Mouse (Mus musculus): Measurements from ENCODE around the gene Galnt10. TPM values are rescaled to one million over a fixed set of nuclear protein-coding genes. Genes with fewer than 3 reads are reported as not detected.

Galnt10 gene
- total RNA-seq, 2 experiments from 2014 or later: 44.5 to 46.2 TPM

GRCm38 (mm10) chr11:57778349-57778748 lies 133.1 kb downstream of the Galnt10 start:
- DNase-seq (ENCODE audit: low spot score in 2 of 2): no peak

GRCm38 (mm10) chr11:57779824-57780223 lies 134.6 kb downstream of the Galnt10 start:
- DNase-seq (ENCODE audit: low spot score in 2 of 2): no peak

- DNase-seq (ENCODE audit: low spot score in 2 of 2): no peak
These were observed 141.6 kb downstream of the Galnt10 start for GRCm38 (mm10) chr11:57786616-57787418.

- DNase-seq (ENCODE audit: low spot score in 2 of 2): peak in 1 of 2 experiments; percentile 26
These were observed 142.7 kb downstream of the Galnt10 start for GRCm38 (mm10) chr11:57787913-57788312.

DNA sequence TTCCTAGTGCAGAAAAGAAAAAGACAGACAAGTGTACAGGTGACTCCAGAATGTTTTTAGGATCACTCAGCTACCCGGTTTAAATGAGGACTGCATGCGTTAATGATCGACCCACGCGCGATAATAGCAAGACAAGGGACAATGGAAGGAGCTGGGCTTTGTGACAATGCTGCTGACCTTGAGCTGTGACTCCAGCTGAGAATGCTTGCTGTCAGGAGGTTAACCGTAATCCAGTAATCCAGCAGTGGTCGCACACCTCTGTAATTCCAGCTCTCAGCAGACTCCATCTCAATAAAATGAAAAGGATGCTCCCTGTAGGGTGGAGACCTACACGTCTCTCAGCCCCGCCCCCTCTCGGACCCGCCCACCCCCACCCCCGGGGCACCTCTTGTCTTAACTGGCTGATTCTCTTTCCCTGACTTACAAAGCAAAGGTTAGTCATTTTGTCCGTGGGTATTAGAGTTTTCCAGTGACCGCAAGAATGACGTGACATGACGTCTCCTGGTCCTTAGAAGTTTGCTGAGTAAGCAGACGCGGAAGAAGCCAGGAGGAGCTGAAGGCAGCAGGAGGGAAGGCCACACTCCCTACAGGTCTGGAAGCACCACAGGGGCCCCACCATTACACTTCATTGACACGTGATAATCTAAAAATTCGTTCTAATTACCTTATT lies 145.8 kb downstream of the Galnt10 start:
- DNase-seq (ENCODE audit: low spot score in 2 of 2): no peak

DNA sequence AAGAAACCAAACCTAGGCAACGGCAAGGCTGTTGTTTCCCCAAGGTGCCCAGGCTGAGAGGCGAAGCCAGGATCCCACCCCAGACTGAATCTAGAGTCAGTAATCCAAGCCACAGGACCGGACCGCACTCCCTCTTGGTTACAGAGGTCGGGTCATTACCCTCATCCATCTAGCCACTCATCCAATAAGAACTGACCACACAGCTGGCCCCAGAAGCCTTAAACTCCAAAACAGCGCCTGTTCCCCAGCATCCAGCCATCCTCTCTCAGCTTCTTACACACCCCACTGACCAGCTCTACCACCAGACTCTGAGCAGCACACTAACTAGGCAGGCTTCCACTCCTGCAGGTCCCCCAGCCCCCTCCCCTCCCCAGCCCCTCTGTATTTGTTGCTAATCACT lies 149.8 kb downstream of the Galnt10 start:
- DNase-seq (ENCODE audit: low spot score in 2 of 2): no peak

GRCm38 (mm10) chr11:57797828-57798227 lies 152.6 kb downstream of the Galnt10 start:
- no peak for DNase-seq (ENCODE audit: low spot score in 2 of 2)

DNA sequence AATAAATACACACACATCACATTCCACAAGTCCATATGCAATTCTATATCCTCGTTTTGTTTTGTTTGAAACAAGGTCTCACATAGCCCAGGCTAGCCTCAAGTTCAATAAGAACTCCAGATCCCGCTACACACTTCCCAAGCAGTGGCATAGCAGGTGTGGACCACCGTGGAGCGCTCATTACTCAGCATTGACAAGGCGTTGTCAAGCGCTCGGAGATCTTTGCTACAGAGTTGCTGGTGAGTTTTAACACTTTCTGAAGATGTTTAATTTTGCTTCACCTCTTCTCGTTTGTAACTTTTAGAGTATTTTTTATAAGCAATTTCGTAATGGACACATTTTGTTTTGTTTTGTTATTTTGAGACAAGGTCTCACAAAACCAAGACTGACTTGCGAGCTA lies 154.2 kb downstream of the Galnt10 start:
- no peak for DNase-seq (ENCODE audit: low spot score in 2 of 2)

DNA sequence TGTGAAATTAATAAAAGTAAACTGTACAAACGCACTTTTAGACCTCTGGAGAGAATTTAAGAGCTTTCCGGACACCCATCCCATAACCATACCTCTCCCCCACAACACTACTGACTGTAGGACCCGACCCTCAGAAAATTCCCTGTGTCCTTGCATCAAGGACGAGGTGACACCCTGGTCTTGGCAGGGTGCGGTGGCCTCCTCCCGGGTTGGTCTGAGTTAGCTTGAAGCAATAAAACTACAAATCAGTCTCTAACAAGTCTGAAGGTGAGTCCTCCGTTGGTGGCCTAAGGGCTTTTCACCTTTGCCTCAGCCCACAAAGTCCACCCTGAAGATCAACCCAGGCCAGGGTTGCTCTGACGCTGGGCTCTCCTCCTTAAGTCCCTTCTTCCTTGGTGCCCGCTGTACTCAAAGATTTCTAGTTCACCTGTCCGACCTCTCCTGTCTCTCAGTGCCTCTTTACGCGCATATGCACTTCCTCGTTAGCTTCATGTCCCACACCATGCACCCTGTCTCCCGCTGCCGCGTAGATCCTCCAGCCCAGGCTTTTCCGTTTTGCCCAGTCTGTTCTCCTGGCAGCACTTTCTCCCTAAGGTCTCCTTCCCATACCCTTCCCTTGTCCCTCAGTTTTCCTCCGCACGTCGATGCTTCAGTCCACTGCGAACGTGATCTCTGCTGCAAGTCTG lies 155.2 kb downstream of the Galnt10 start:
- DNase-seq (ENCODE audit: low spot score in 2 of 2): no peak

DNA sequence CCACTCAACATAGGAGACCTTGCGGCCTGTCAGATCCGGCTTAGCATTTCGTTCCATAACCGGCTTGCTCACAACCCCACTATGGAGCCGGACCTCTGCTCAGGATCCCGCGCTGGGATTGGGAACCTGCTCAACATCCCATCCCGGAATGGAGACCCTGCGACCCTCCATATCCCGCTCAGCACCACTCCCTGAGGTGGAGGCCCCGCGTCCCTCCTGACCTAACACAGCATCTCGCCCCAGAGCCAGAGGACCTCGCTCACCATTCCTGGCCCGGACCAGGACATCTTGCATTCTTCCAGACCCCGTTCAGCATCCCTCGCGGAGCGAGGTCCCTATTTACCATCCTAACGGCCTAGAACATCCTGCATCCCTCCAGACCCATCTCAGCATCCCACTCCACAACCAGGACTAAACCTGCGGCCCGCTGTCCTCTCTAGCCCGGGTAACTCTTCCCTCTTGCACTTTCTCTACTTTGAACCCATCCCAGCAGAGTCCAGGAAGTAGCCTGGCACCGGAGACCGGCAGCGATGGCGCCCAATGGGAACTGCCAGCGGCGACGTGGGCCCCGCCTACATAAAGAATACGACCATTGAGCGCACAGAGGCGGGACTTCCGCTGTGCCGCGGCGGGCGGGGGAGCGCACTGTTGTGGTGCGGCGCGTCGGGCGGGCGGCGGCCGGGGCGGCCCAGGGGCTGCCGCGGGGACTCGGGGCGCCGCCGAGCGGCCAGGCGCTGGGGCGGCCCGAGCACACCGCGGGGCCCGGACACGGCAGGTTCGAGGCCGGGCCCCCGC lies 155.9 kb downstream of the Galnt10 start, which contains the start of gene Sap30l:
Gene Sap30l (plus strand): TSS at position 667 of the 795 bp plus-strand sequence.
- DNase-seq (ENCODE audit: low spot score in 2 of 2): peak; percentile 89 to 93

DNA sequence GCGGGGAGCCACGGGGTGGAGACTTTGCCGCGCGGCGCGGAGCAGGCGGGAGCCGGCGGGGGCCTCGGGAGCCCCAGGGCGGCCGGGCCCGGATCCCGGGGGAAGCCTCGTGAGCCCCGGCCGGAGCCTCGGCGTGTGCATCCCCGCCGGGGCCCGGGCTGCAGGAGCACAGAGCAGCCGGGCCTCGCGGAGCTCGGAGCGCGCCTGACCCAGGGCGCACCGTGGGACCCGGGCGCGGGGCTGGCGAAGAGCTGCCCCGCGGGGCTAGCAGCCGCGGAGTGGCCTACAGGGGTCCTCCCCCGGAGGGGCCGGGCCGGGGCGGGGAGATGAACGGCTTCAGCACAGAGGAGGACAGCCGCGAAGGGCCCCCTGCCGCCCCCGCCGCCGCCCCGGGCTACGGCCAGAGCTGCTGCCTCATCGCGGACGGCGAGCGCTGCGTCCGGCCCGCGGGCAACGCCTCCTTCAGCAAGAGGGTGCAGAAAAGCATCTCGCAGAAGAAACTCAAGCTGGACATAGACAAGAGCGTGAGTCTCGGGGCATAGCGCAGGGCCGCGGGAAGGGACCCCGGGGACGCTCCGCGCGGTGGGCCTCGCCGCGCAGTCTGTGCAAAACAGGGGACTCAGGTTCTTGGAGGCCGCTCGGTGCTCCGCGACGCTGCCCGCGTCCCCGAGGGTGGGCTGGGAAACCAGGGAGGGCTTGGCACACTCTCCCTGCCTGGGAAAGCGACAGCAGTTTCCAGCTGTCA lies 156.7 kb downstream of the Galnt10 start:
- DNase-seq (ENCODE audit: low spot score in 2 of 2): peak; percentile 33

DNA sequence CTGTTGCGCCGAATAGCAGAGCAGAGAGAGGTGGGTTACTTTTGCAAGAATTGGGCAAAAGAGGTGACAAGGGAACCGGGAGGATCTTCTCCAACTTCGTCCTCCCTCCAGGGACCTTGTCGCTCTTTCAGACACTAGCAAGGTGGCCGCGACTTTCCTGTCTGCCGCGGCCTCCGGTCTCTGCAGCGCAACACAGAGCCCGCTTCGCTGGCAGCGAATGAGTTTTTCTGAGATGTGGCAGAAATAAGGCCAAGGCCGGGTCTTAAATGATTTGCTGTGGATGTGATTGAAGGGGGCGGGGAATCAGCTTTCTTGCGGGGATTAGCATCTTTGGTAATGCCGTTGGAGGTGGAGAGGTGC lies 157.2 kb downstream of the Galnt10 start:
- DNase-seq (ENCODE audit: low spot score in 2 of 2): no peak

DNA sequence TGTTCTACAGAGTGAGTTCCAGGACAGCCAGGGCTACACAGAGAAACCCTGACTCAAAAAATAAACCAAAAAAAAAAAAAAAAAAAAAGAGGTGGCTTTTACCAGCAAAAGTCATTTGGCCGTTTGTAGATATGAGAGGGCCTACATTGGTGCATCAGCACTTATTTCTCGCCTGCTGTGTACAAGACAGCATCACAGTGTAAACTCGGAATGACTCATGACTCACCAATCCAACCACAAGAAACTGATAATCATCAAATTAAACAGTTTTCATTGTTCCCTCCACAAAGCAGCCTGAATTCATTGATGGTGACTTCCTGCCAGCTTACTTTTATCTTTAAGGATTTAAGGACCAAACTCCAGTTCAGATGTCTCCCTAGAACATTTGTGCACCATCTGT lies 159.8 kb downstream of the Galnt10 start:
- no peak for DNase-seq (ENCODE audit: low spot score in 2 of 2)

- DNase-seq (ENCODE audit: low spot score in 2 of 2): no peak
These were observed 163.9 kb downstream of the Galnt10 start for GRCm38 (mm10) chr11:57809017-57809731.

GRCm38 (mm10) chr11:57809732-57810098 lies 164.5 kb downstream of the Galnt10 start:
- no peak for DNase-seq (ENCODE audit: low spot score in 2 of 2)

DNA sequence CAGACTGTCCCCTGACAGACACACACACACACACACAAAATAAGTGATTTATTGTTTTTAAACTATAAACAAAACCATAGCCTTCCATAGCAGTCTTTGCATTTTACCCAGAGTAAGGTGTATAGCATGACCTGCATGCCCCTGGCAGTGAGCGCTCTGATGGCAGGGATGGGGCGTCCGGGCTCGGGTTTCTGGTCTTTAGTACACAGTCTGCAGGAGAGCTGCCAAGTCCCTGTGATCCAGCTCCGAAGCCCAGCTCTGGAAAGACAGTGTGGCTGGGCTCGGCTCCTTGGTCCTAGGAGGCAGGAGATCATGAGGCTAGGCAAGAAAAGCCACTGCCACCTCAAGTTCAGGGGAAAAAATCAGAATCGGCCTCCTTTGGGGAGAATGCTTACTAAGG lies 165.8 kb downstream of the Galnt10 start:
- no peak for DNase-seq (ENCODE audit: low spot score in 2 of 2)

GRCm38 (mm10) chr11:57812212-57812611 lies 167.0 kb downstream of the Galnt10 start:
- no peak for DNase-seq (ENCODE audit: low spot score in 2 of 2)

DNA sequence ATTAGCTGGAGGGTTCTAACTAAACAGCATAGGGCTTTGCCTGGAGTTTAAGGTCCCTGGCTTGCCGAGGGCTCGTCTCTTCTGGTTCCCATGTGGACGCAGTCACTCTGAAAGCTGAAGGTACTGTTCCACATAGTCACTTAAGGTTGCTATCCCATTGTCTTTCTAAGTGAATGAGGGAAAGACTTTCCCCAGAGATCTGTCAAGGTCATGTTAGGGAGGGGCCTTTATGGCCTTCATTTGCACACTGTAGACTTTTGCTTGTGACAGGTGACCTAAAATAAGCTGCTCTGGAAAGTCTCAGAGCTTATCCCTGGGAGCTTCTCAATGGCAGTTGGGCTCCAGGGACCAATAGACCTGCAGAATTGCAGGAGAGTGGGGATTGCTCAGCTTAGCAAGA lies 168.4 kb downstream of the Galnt10 start:
- DNase-seq (ENCODE audit: low spot score in 2 of 2): no peak

- no peak for DNase-seq (ENCODE audit: low spot score in 2 of 2)
These were observed 172.9 kb downstream of the Galnt10 start for GRCm38 (mm10) chr11:57818189-57818588.
